Mouse (Mus musculus): Measurements from ENCODE around the gene Dnal4. TPM values are rescaled to one million over a fixed set of nuclear protein-coding genes. Genes with fewer than 3 reads are reported as not detected.

Gene Dnal4
- polyA plus RNA-seq, 2 experiments = 5.5 to 6.3 TPM

DNA sequence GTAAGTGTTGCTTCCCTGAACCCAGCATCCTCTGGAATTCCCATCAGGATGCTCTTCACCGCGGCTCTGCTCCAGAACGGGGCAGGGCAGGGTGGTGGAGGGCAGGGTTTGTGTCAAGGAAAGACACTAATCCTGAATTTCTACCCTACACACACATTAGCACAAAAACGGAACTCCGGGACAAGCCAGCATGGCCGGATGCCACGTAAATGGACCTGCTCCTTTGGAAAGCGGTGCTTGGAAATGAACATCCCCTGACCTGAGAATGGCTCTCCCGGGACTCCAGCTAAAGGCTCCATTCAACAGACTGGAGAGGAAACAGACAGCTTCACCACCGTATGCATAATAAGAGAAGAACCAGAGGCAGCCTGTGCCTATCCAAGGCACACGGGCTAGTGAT, 23.1 kb upstream of the Dnal4 start:
- Histone ChIP-seq H3K27ac (no peak overlapping the region), H3K36me3 (replicated peaks; ENCODE audit: control insufficient read depth, insufficient read depth, low read depth) (no peaks in the 10 kb centered on the region), H3K9ac (replicated peaks) (no peak overlapping the region), H3K9me3 (ENCODE audit: control insufficient read depth, low read length) (no peaks in the 10 kb centered on the region), H3K4me1 (replicated peaks; ENCODE audit: control insufficient read depth in 2 of 2, insufficient read depth in 2 of 2, low read length in 1 of 2) (no peaks in the 10 kb centered on the region), H3K4me3 (ENCODE audit: insufficient read depth in 1 of 2, low read depth in 2 of 2, low read length in 2 of 2) (no peak overlapping the region), H3K27me3 (ENCODE audit: control insufficient read depth, insufficient read depth, low read length) (peaks cover 36% of the 10 kb centered on the region), H3K4me2 (ENCODE audit: low read depth) (no peak overlapping the region)
- DNase-seq (ENCODE audit: low read depth in 3 of 3, low spot score in 3 of 3) (no peak), ATAC-seq (ENCODE audit: insufficient read depth) (no peak)
- 51% methylated on average over 11 of the region's 11 CpGs for WGBS (ENCODE audit: insufficient replicate concordance)
- TF ChIP-seq CTCF (IDR thresholded peaks at IDR 0.05; ENCODE audit: low read depth) = no peak
- TF ChIP-seq EP300 (IDR thresholded peaks at IDR 0.05; ENCODE audit: low read depth) = no peak

DNA sequence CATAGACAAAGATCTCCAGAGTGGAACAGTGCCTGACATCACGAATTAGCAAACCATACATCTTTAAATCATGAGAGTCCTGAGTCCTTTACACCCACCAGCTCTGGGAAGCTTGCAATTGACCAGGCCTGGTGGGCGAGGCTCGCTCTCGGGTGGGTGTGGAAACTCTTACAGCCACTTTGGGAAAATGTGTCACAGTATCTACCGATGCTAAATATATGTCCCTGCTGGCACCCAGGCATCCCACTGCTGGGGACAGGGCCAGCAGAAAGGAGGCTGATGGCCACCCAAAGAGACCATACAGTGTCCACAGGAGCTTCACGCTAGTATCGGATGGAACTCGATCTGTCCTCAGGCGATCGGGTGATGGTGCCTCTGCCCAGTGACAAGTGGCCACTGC, 20.9 kb upstream of the Dnal4 start:
- peaks cover 14% of the 10 kb centered on the region for H3K27me3 ChIP-seq (ENCODE audit: control insufficient read depth, insufficient read depth, low read length)
- no peak overlapping the region for H3K4me3 ChIP-seq (ENCODE audit: insufficient read depth in 1 of 2, low read depth in 2 of 2, low read length in 2 of 2)
- H3K27ac ChIP-seq = no peak overlapping the region
- H3K9ac ChIP-seq (replicated peaks) = no peak overlapping the region
- no peaks in the 10 kb centered on the region for H3K9me3 ChIP-seq (ENCODE audit: control insufficient read depth, low read length)
- H3K36me3 ChIP-seq (replicated peaks; ENCODE audit: control insufficient read depth, insufficient read depth, low read depth) = no peaks in the 10 kb centered on the region
- no peak for DNase-seq (ENCODE audit: low read depth in 3 of 3, low spot score in 3 of 3)
- TF ChIP-seq CTCF (IDR thresholded peaks at IDR 0.05; ENCODE audit: low read depth) = no peak
- no peak for TF ChIP-seq EP300 (IDR thresholded peaks at IDR 0.05; ENCODE audit: low read depth)
- H3K4me2 ChIP-seq (ENCODE audit: low read depth) = no peak overlapping the region
- WGBS (ENCODE audit: insufficient replicate concordance) = 79% methylated on average over 10 of the region's 10 CpGs
- H3K4me1 ChIP-seq (replicated peaks; ENCODE audit: control insufficient read depth in 2 of 2, insufficient read depth in 2 of 2, low read length in 1 of 2) = no peaks in the 10 kb centered on the region
- no peak for ATAC-seq (ENCODE audit: insufficient read depth)

DNA sequence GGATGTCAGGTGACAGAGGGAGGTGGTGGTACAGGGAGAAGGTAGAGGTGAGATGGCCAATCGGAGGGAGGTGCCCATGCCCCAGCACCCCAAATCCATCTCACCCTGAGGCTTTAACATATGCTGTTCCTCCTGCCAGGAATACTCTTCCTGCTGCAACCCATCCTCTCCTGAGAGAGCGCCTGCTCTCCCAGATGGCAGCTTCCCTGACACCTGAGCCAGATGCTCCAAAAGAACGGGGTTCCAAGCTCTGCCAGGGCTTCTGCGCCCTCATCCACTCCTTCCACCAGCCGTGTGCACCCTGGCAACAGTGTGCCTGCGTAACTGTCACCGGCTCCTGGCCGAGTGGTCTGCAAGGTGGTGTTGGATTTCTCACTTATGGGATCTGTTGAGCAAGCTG, 20.0 kb upstream of the Dnal4 start:
- WGBS (ENCODE audit: insufficient replicate concordance) = 69% methylated on average over 8 of the region's 8 CpGs

DNA sequence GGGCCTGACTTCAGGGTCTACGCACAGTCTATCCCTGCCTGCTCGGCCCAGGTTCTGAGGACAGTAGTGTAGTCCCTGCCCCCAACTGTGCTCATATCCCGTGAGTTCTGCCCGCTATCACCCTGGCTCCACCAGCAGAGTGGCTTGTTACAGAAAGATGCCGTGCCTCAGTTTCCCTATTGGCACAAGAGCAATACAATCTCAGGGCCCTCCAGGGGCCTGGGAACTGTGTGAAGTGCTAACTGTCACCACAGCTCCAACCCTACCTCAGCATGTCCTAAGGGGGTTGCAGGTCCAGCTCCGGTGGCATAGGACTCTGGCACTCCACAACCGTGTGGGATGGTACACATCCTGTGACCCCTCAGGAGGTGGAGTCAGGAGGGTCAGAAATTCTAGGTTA, 19.4 kb upstream of the Dnal4 start:
- DNase-seq (ENCODE audit: low read depth in 3 of 3, low spot score in 3 of 3) (no peak), ATAC-seq (ENCODE audit: insufficient read depth) (no peak)
- H3K9me3 ChIP-seq (ENCODE audit: control insufficient read depth, low read length) = no peaks in the 10 kb centered on the region
- H3K9ac ChIP-seq (replicated peaks) = no peak overlapping the region
- no peak for TF ChIP-seq CTCF (IDR thresholded peaks at IDR 0.05; ENCODE audit: low read depth)
- TF ChIP-seq EP300 (IDR thresholded peaks at IDR 0.05; ENCODE audit: low read depth) = no peak
- 63% methylated on average over 7 of the region's 7 CpGs for WGBS (ENCODE audit: insufficient replicate concordance)
- H3K4me2 ChIP-seq (ENCODE audit: low read depth) = no peak overlapping the region
- no peak overlapping the region for H3K4me3 ChIP-seq (ENCODE audit: insufficient read depth in 1 of 2, low read depth in 2 of 2, low read length in 2 of 2)
- H3K27me3 ChIP-seq (ENCODE audit: control insufficient read depth, insufficient read depth, low read length) = peaks cover 2% of the 10 kb centered on the region
- no peaks in the 10 kb centered on the region for H3K36me3 ChIP-seq (replicated peaks; ENCODE audit: control insufficient read depth, insufficient read depth, low read depth)
- no peaks in the 10 kb centered on the region for H3K4me1 ChIP-seq (replicated peaks; ENCODE audit: control insufficient read depth in 2 of 2, insufficient read depth in 2 of 2, low read length in 1 of 2)
- no peak overlapping the region for H3K27ac ChIP-seq

More for the DNA sequence above, 20.0 kb upstream of the Dnal4 start:
- H3K4me1 ChIP-seq (replicated peaks; ENCODE audit: control insufficient read depth in 2 of 2, insufficient read depth in 2 of 2, low read length in 1 of 2) = no peaks in the 10 kb centered on the region
- no peak for TF ChIP-seq CTCF (IDR thresholded peaks at IDR 0.05; ENCODE audit: low read depth)
- no peak for TF ChIP-seq EP300 (IDR thresholded peaks at IDR 0.05; ENCODE audit: low read depth)
- no peak overlapping the region for H3K4me2 ChIP-seq (ENCODE audit: low read depth)
- H3K9ac ChIP-seq (replicated peaks) = no peak overlapping the region
- H3K27ac ChIP-seq = no peak overlapping the region
- H3K36me3 ChIP-seq (replicated peaks; ENCODE audit: control insufficient read depth, insufficient read depth, low read depth) = no peaks in the 10 kb centered on the region
- peaks cover 7% of the 10 kb centered on the region for H3K27me3 ChIP-seq (ENCODE audit: control insufficient read depth, insufficient read depth, low read length)
- ATAC-seq (ENCODE audit: insufficient read depth) = no peak
- H3K9me3 ChIP-seq (ENCODE audit: control insufficient read depth, low read length) = no peaks in the 10 kb centered on the region
- H3K4me3 ChIP-seq (ENCODE audit: insufficient read depth in 1 of 2, low read depth in 2 of 2, low read length in 2 of 2) = no peak overlapping the region
- DNase-seq (ENCODE audit: low read depth in 3 of 3, low spot score in 3 of 3) = no peak

DNA sequence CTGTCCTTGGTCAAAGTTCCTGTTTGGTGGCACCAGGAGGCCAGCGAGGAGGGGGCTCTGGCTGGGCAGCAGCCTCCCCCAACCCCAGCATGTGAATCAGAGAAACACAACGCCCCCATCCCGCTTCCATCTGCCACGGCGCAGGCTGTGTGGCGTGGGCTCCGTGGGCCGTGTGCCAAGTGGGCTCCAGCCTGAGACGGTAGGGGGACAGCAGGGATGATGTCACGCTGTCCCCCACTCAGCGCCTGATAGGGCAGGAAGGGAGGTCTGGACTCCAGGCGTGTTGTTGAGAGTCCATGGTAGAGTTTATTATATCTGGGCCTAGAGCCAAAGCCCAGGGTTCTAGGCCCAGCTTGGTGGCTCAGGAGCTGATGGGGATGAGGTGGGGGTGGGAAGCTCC, 18.6 kb upstream of the Dnal4 start:
- 66% methylated on average over 12 of the region's 12 CpGs for WGBS (ENCODE audit: insufficient replicate concordance)
- no peaks in the 10 kb centered on the region for H3K9me3 ChIP-seq (ENCODE audit: control insufficient read depth, low read length)
- TF ChIP-seq EP300 (IDR thresholded peaks at IDR 0.05; ENCODE audit: low read depth) = no peak
- no peak for TF ChIP-seq CTCF (IDR thresholded peaks at IDR 0.05; ENCODE audit: low read depth)
- ATAC-seq (ENCODE audit: insufficient read depth) (no peak), DNase-seq (ENCODE audit: low read depth in 3 of 3, low spot score in 3 of 3) (no peak)
- H3K27me3 ChIP-seq (ENCODE audit: control insufficient read depth, insufficient read depth, low read length) = no peaks in the 10 kb centered on the region; the same call in 1 of the 2 replicates
- no peak overlapping the region for H3K9ac ChIP-seq (replicated peaks)
- no peak overlapping the region for H3K27ac ChIP-seq
- H3K4me2 ChIP-seq (ENCODE audit: low read depth) = no peak overlapping the region
- no peaks in the 10 kb centered on the region for H3K36me3 ChIP-seq (replicated peaks; ENCODE audit: control insufficient read depth, insufficient read depth, low read depth)
- no peak overlapping the region for H3K4me3 ChIP-seq (ENCODE audit: insufficient read depth in 1 of 2, low read depth in 2 of 2, low read length in 2 of 2)
- no peaks in the 10 kb centered on the region for H3K4me1 ChIP-seq (replicated peaks; ENCODE audit: control insufficient read depth in 2 of 2, insufficient read depth in 2 of 2, low read length in 1 of 2)
